Mouse (Mus musculus) T-cell, adult 2 months (primary cell): ENCODE results near the gene Rprm.

ENCODE experiments used
- DNase-seq: peaks from one replicate; pipeline ENCODE4 v3.0.0; 2022; ENCODE audit warnings: low spot score

Rprm gene

DNA sequence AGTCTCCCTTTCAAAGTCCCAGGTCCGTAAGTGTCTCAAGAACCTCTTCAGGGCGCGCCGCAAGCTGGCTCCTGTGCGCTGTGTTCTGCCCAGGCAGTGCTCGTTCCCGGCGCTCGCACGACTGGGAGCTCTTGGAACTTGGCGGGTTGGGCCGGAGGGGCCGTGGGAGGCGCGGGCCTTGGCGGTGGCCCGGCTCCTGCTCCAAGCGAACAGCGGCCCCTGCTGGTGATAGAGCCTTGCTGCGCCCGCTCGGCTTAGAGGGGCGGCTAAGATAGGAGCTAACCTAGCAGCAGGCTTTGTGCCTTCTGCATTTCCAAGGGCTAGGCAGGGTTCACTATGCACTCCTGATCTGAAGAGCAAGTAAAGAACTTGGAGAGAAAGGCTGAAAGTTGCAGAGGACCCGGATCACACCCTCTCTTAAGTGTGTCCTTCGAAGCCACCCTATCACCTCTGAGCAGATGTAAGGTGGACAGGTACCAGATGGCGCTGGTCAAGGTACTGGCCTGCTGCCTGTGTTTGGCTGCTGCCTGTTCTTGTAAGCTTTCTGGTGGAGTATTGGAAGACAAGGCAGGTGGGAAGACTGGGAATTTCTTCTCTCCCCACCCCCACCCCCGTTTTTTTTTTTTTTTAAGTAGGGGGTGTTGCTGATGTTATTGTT, at the start of gene Rprm:
Gene Rprm (minus strand): TSS at position 123 of the 658 bp plus-strand sequence.
- DNase-seq = no peak

DNA sequence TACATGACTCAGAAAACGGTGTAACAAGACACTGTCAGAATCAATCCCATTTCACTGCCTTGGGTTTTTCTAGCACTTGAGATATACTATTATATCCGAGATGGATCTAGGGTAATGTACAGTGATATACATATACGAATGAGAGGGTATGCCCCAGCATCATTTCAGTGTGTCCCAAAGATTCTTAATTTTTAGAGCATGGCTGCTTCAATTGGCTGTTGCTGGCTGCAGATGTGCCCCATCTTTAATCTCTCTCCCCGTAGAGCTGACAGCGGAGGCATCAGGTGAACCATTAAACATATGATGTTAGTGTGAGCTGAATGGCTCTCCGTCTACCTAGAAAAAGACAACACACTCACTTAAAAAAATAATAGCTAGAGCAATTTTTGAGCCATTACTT, 34.0 kb upstream of the Rprm start:
- DNase-seq = no peak

DNA sequence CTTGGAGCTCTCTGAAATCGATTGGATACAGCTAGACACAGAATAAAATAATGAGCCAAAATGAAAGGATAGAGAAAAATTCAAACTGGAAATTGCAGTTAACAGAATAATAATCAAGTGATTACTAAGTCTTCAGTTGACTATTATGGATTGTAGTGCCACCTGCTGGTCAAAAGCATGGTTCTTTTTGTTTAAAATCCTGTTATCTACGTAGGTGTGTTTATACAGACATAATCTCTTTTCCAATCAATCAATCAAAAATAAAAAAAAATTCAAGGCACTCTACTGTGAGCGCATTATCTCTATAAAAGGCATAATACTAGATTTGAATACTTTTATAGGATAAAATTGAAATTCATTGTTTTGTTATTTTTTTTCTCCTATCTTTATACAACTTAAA, 33.5 kb upstream of the Rprm start:
- DNase-seq = no peak

DNA sequence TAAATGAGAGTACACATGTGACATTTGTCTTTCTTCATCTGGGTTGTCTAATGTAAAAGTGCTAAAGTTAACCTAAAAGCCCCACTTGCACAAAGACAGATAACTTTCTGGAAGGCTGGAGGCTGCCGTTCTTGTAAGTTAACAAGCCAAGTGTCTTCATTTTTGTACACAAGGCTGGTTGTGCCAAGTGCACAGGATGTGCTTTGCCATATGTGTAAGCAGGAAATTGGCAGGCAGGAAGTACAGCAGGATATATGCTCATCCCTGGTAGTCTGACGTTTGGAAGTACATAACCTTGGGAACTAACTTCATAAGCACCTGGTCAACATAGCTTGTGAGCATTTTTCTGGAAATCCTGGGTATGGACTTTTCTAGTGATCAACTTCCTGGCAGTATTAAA, 25.9 kb upstream of the Rprm start:
- DNase-seq = no peak

DNA sequence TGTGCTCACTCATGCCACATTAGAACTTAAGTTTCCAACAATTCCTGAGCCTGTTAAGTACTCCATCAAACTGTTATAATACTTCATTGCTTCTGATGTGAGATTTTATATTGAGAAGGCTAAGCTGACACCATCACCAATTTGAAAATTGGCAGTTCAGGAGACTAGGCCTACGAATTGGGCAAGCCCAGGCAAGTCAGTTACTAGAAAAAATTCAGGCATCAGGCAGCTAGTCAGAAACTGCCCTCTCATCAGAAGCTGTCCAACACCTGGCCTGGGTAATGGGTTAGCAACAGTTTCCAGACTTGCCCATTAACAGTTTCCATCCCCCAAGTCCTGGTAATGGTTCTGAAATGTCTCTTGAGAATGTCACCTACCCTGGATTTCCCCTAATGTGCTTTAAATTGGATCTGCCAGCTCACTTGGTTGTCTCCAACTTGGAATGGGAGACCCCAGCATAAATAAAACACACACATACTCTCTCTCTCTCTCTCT, 20.9 kb upstream of the Rprm start:
- DNase-seq = no peak

DNA sequence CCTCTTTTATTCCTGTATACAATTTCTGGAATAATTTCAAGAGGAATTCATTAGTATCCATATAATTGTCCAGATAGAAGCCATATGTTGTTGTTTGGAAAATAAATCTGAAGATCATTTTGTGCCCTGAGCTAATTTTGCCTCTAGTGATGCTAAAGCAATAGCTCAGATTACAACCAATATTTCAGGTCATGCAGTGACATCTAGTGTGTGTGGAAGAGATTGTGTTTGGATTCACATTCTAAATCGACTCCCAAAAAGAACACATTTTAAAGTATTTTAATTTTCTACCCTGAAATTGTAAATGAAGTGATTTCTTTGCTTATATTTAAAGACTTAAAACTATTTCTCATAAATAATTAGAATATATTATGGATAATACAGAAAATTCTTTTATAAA, 14.6 kb upstream of the Rprm start:
- DNase-seq = no peak

DNA sequence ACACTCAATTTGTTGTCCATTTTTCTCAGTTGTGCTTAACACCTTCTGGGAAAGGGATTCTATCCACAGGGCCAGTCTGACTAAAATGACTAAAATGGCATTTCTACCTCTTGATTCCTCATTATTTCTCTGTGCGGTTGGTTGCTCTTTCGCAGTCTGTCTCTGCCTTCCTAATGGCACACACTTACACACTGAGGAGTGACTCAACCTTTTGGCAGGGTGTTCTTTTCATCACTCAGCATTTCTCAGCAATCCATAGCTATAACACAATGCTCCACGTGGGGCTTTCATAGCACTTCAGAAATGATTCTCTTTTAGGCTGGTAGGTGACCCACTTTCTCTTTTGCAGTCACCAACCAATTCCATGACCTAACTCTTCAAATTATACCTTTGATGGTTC, 7.3 kb upstream of the Rprm start:
- DNase-seq = no peak

DNA sequence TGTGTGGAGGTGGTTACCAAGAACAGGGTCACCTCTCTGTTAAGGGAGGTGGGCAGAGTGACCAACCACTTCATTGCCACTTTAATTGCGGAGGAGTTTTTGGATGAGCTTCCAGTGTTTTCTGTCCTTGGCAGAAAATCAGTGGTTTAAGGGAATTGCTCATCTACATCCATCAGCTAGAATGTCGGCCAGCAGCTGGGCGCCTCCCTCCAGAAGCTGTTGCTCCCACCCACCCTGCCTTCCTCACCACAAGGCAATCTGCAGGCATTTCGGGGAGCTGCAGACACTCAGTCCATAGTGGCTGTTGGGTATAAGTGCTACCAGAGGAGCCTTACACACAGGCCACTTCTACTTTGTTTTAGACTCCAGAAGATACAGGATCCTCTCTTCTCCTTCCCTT, 902 bp upstream of the Rprm start:
- no peak for DNase-seq

DNA sequence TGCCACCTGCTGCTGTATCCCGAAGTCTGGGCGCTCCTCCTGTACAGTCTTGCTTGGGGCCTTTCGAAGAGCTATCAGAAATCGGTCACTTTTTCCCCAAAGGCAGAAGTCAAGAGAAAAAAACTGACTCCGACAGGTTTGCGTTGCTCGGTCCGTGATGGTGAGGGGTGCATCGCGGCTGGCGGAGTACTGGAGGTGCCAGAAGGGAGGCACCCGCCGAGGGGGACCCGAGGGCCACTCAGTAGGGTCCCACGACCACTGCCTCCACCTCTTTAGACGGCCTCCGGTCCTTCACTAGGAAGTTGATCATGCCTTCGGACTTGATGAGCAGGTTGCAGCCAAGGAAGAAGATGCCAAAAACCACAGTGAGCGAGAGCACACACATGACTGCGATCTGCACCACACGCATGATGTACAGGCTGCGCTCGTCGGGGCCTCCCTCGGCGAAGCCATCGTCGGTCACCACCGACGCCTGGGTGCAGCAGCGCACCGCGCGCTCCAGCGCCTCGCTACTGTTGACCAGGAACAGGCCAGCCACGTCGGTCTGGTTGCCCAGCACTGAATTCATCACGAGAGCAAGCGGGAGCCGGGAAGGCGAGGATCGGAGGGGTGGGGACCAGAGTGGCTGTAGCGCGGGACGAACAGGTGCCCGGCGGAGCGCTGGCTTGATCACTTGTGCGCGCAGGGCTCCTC, 469 bp downstream of the Rprm start:
- no peak for DNase-seq

DNA sequence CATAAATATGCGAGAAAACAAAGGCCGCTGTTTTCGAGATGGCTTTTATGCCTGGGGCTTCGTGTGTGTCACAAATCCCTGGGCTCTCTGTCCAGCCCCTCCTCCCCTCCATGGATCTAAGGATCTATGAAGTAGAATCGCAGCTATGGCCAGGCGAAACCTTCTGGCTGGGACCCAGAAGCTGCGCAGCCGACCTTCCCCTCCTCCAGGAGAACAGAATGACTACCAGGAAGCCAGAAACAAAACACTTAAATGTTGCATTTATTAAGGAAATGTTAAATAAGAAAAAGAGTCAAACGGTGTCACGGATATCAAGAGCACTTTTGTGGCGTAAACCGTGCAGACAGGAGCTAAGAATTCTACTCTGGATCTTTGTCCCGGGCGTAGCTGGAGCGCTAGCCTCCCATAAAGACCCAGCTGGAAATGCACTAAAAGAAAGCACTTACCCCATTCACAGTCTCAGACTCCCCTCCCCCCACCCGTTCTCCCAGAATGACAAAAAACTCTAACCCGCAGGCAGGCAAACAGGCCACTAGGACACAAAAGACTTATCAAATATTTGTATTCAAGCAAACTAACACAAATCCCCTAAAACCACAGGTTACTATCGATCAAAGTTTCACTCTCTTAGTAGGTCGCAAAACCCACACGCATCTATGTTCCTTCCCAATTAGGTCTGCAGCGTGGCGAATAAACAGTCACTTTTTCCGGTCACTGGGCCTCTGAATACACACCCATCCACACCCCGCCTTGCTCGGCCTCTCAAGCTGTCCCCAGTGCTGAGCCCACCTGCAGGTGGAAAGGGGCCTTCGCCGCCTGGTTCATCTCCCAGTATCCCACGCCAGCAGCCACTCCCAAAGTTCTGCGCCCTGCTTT, 1.3 kb downstream of the Rprm start:
- DNase-seq = no peak

DNA sequence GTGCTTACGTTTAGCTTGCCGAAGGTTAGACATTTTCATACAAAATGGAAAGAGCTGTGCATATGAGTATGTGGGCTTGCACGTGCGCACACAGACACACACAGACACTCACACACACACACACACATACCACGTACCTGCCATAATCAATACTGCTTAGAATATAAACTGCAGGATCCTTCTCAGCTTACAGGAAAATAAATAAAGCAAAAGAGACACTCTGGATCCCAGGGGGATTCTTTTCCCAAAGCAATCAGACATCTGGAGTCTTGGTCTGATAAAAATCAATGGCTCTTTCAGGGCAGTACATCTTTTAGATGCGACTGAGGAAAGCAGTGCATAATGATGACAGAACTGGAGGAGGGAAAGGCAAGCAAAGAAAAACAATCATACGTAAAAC, 6.4 kb downstream of the Rprm start:
- no peak for DNase-seq

DNA sequence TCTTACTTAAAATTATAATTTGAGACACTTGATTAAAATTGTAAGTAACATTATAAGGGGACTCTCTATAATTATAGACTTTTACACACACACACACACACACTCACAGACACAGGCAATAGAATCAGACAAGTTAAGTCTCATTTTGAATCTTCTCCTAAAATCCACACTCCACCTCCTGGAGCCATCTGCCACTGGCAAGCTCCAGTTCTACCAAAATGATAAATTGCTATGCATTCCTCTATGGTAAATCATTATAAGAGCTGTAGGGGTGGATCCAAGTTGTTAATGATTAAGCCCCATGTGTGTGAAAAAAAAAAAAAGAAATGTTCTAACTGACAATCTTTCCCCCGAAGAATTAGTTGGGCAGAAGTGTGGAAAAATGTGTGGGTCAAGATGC, 13.8 kb downstream of the Rprm start:
- no peak for DNase-seq

DNA sequence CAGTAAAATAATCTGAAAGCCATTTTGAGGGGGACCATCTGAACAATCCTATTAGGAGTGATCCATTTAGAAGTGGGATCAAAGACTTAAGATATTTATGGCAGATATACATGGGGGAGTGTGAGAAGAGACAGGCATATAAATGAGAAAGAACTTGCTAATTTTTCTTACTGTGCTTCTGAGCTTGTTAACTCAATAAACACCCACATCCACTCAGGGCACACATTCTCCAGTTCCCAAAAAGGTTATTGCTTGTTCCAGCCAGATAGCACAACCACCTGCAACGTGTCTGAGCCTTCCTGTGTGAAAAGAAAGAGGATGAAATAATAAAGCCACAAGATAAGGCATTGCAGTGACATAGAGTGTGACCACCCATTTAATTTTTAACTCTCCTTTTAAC, 22.9 kb downstream of the Rprm start:
- DNase-seq = no peak

DNA sequence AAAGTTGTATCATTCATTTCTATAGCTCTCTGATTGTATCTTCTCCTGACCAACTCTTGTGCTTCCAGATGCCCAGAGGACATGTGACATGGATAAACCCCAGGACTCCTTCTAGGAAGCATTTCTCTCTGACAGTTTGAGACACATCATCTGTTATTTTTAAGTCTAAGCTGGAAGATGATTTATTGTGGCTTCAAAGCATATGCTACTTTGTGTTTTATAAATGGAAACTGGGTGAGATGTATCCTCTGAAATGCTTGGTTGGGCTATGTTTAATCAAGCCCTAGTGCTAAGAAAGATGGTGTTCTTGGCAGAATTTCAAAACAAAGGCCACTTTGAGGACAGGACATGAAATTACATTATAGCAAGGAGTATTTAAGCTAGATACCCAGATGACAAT, 24.3 kb downstream of the Rprm start:
- DNase-seq = no peak
